Mouse (Mus musculus): ENCODE measurements around the gene Plekhh2.
"Not testable (repeated sequence)": the region's sequence is repeated elsewhere in the genome, so short reads cannot be mapped to it uniquely, and the experiment has no call there.

Gene Plekhh2

DNA sequence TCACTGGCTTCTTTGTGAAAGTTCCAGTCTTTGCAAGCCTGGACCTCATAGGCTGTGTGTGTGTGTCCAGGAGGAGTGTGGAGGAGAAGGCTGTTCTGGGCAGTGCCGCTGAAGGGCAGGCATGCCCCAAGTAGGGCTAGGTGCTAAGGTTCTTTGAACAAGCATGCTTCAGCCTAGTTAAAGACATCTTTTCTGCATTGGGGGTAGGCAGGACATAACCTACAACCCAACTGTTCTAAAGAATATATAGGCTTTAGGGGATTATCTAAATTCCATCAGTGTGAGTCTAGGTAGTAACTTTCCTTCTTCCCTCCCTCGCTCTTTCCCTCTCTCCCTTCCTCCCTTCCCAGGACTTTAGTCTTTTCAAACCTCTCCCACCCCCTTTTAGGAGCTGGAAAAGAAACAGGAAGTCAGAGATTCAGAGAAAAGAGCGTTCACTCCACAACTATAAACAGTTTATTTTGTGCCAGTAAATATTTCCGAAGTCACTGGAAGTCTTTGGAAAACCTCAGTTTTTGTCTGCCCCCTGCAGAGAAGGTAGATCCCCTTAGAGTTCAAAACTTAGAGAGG, 906 bp downstream of the Plekhh2 start:
- DNase-seq, result no peak

DNA sequence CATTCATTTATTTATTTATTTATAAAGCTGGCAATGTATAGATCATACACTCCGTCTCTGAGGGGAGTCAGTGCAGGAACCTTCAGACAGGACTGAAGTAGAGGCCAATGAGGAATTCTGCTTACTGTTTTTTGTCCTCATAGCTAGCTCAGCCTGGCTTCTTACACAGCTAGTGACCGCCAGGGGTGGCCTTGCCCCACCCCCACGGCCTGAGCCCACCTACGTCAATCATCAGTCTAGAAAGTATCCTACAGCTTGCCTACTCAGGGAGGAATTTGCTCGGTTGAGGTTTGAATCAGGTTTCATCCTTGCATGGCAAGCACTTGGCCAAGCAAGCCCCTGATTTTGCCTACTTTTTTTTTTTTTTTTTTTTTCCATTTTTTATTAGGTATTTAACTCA, 4.2 kb downstream of the Plekhh2 start:
- DNase-seq, result no peak

DNA sequence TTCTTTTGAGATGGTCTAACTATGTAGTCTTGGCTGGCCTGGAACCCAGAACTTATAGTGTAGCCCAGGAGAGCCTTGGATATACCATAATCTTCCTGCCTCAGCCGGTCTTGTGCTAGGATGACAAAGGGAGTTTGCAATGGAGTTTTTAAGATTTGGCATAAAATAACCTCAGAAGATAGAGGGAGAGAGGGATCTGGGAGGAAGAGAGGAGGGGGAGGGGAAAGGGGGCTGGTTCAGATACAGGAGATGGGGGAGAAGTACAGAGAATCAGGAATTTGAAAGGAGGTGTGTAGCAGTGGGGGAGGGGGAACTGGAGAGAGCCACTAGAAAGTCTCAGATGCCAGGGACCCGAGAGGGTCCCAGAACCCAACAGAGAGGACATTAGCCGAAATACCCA, 7.7 kb downstream of the Plekhh2 start:
- no peak for DNase-seq

DNA sequence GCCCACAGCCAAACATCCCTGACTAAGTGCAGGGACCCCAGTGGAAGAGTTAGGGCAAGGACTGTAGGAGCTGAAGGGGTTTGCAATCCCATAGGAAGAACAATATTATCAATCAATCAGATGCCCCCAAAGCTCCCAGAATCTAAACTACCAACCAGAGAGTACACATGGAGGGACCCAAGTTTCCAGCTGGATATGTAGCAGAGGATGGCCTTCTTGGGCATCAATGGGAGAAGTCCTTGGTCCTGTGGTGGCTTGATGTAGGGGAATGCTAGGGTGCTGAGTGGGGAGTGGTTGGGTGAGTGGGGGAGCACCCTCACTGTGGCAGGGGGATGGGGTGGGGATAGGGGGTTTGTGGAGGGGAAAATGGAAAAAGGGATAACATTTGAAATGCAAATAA, 8.4 kb downstream of the Plekhh2 start:
- no peak for DNase-seq

DNA sequence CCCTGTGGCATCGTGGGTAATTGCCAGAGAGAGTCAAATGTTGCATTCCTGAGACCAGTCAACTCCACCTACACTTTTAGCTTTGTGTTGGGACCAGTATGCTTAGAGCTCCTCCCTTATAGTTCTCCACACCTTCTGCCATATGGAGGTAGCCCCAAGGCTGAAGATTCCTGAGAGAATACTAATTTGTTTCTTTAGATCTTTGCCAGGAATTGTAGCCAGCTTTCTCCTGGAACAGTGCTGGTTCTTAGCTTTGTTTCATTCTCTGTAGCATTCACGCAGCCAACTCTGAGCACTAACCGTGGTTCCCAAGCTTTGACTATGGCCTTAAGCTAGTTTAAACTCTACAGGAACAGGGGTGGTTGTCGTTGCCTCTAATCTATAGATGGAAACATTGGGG, 17.7 kb downstream of the Plekhh2 start:
- DNase-seq, result no peak

DNA sequence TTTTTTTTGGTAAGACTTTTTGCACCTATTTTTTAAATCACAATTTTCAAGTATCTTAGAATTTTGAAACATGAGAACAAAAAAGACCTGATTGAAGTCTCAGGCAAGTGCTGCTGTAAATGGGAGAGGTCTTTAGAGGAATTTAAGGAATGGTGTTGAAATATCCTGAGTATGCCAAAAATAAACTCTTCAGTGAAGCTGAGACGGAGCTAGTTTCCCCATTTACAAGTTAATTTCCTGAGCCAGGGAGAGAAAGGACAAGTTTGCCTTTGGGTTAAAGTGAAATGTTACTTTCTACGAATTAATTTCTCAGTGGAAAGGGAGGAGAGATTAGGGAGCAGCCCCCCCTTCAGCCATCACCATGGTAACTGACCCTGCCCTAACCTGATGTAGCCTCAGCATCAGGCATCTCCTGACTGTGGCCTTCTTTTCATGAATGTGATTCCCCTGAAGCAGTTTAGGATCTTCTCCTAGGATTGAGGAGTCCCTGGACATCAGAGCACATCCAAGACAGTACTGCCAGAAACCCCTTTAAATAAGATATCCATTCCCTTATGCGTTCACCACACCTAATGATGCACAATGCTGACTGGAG, 18.6 kb downstream of the Plekhh2 start:
- no peak for DNase-seq

DNA sequence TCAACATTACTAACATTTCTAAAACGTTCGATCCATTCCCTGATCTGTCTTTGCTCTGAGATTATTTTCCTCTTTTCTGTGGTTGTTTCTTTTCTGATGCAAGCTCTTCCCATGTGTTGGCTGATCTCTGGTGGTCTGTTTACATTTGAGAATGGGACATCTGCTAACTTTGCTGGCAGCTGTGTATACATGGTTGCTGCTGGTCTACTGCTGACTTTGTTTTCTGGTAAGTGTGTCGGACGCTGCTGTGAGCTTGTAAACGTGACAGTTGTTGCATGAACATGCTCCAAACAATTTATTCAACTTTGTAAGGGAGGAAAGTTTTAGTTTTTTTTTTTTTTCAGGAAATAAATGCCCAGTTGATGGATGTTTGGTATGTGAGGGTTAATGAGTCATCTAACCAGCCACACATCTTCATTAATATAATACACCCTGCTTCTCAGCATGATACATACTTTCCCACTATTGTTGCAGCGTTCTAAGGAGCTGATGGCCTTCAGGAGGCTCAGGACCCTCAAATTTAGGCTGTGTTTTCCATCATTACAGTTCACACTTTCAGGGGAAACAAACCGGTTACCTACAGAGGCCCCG, 21.3 kb downstream of the Plekhh2 start:
- no peak for DNase-seq

DNA sequence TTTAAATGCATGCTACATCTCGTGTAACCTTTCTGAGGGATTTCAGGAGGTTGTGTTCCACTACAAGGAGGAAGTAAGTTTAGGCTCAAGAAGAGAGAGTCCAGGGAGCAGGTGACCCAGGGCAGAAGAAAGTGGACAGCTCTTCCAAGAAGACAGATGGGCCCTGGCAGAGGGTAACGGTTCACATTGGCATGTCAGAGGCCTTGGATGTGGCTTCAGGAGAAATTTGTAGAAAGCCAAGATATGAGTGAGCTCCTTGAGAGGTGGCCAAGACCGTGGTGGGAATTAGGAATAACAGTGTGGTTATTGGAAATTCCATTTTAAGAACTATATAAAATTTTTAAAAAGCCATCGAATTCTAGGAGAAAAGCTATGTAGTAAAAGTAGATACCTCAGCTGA, 22.1 kb downstream of the Plekhh2 start:
- DNase-seq, result no peak

DNA sequence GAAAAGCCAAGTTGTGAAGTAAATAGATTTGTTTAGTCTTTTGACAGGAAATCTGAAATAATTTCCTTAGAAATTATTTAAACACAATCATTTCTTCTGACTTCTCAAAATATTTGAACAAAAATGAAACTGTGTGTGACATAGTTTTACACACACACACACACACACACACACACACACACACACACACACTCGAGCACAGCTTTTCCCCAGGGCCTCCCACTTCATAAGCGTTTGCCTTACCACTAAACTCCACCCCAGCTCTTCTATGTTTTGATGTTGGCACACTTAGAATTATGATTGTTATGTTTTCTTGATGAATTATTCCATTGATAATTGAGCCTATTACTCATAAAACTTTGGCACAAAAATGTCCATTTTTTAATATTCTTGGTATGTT, 22.9 kb downstream of the Plekhh2 start:
- DNase-seq, result no peak

DNA sequence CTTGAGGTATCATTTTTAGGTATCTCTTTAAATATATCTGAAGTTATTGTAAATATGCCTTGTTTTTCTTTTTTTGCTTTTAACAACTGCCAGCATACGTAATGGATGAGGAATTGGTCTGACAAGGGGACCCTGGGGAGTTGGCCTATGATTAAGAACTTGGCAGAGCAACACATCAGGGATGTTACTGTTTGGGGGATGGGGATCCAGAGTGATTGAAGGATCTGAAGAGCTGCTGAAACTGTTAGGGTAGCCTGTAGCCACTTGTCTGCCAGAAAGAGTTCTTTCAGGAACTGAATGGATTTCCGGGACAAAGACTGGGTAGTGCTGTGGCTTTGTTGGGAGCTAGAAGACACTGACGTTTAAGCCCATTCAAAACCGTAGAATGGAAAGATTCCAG, 23.5 kb downstream of the Plekhh2 start:
- DNase-seq, result no peak

DNA sequence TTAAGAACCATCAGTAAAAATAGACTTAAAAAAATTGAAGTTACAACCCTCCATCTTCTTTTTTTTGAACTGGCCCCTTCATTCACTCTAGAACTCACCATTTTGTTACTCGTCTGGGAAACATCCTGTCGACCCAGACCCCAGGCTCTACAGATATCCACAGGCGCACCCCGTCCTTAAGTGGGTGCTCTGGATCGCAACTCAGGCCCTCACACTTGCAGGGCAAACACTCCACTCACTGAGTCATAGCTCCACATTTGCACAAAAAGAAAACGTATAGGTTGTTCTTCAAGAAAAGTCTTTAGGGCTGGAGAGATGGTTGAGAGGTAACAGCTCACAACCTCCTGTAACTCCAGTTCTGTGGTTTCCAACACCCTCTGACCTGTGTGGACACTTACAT, 25.6 kb downstream of the Plekhh2 start:
- no peak for DNase-seq

DNA sequence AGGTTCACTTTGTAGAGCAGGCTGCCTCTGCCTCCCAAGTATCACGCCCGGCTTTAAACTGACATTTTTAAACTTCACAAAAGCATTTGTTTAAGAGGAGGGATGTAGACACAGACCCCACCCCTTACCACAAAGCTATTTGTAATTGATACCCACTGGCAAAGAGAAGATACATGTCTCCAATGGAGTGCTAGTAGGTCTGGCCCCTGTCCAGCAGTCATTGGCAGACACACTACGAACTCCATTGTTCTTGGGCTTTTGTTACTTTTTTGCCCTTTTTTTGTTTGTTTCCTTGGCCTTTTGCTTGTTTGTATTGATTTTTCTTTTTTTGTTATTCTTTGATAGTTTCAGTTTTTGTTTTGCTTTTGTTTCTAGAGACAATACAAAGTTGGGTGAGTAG, 26.3 kb downstream of the Plekhh2 start:
- DNase-seq, result no peak

DNA sequence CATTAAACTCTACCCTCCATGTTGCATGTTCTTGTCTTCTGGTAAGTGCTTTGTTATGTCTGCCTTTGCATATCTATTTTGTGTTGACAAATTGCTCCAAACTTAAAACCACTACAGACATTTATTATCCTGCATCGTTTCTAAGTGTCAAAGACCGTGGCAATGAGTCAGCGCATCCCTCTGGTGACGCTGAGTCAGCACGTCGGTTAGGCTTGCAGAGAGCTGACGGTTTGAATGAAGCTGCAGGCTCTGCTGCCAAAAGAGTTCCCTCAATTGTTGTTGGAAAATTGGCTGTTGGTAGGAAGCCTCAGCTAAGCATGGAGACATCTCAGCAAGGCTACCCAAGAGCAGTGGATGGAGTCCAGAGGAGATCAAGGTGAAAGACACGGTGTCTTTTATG, 28.9 kb downstream of the Plekhh2 start:
- no peak for DNase-seq

DNA sequence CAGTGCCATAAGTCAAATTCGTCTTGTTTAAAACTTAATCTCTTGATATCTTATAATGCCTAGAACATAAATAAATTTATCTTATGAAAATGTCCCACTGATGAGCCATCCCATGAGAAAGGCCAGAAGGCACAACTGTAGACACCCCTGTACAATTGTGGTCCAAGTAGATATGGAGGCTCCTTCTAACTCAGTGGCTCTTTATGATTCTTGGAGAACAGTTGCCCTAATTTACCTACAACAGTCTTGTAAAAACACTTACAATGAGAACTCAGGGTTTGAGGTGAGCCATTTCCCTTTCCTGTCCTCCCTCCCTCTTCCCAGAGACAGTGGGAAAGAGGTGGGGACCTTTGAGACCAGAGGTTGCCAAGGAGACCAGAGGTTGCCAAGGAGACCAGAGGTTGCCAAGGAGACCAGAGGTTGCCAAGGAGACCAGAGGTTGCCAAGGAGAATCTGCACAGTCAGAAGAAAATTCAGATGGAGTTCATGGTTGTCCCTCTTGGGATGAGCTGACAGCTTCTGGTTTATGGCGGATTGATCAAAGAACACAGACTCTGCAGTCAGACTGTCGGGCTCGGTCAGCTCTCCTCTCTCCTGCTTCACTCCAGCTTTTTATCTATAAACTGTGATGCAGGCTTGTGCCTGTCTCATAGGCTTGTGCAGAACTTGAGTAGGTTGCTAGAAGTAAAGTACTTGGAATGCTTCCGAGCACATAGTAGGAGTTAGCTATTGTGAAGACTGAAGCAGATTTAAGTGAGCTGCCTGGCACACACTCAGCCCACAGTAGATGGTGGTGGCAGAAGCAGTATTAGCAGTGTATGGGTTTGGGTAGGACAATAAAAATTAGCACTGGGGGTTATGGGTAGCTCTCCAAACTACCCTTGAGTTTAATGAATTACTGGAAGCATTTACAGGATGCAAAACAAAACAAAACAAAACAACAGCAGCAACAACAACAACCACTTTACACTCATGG, 39.5 kb downstream of the Plekhh2 start:
- DNase-seq, result no peak

DNA sequence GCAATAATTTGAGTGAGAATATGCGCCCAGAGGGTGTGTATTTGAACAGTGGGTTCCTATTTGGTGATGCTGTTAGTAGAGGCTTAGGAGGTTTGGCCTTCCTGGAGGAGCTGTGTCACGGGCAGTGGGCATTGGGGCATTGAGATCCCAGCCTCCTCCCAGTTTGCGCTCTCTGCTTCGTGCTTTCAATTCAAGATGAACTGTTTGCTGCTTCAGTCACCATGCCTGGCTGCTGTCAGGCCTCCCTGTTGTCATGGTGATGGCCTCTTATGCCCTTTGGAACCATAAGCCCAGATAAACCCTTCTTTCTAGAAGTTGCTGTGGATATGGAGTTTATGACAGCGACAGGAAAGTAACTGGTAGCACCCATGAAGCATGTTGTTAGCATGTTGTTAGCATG, 40.5 kb downstream of the Plekhh2 start:
- DNase-seq, result no peak

DNA sequence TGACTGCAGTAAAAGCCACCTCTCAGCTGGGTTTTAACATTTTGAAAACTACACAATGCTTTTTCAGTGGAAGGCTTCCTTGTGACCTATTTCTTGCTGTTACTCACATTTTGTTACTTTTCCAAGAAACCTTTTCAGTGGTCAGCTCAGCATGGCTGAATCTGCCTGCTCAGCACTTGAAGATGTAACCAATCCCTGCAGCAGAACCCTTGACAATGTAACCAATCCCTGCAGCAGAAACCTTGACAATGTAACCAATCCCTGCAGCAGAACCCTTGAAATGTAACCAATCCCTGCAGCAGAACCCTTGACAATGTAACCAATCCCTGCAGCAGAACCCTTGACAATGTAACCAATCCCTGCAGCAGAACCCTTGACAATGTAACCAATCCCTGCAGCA, 52.6 kb downstream of the Plekhh2 start:
- not testable (repeated sequence) for DNase-seq

DNA sequence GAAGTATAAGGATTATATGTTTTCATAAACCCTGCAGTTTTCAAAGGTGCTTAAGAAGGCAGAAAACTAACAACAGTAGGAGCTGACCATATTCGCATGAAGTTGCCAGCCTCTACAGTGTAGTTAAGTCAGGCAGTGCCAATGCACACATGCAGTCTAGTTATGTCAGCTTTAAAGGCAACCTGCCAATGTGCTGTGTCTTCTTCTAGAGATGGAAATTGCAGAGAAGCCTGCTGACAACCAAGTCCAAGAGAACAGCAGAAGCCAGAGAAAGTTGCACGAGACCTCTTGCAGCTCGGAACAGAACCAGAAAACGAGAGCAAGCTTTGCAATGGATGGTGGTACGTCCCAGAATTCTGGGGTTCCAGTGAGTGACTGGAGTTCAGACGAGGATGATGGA, 54.1 kb downstream of the Plekhh2 start:
- no peak for DNase-seq

DNA sequence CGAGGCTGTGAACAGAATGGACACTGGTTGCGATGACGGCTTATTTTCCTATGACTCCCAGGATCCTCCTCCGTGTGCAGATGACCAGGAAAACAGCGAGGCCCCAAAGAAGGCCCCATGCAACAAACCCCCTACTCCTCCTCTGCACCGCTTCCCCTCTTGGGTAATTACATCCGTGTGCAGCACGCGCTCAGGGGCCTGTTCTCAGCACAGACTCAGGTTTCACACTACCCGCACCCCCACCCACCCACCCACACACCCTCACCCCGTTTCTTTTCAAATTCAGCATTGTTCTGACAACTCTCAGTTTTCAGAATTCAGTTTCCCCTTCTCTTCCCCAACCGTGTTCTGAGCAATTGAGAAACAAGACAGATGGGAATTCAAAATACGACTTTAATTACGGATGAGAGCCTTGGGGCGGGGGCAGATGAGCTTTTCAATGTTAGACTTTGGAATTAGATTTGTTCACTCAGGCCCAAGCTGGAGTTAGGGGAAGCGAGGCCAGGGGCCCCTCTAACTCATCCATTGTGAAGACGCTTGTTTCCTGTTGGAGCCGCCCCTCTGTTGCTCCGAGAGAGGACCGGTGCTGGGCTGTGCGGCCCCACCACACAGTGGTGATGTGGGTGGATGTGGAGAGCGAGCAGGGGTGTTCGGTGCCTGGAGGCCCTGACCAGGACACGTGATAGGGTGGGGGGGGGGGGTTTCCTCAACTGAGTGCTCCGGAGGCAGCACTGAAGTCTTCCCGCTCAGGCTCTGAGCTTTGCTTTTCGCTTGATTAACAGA, 55.3 kb downstream of the Plekhh2 start:
- no peak for DNase-seq

DNA sequence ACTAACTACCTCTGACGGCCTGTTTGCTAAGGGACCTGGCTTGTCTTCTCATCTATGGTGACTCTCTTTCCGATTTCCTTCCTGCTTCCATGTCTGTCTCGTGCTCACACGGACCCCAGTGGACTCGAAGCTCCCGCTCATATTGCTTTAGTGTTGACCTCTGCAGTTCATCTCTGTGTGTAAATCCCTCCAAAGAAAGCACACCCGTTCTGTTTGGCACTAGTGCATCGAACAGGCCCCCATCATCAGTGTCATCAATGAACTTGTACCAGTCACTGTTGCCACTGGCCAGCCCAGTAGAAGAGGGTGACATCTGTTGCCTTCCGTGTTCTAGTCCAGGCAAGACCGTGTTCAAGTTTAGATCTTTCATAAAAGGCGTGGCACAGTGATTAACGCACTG, 57.1 kb downstream of the Plekhh2 start:
- no peak for DNase-seq

DNA sequence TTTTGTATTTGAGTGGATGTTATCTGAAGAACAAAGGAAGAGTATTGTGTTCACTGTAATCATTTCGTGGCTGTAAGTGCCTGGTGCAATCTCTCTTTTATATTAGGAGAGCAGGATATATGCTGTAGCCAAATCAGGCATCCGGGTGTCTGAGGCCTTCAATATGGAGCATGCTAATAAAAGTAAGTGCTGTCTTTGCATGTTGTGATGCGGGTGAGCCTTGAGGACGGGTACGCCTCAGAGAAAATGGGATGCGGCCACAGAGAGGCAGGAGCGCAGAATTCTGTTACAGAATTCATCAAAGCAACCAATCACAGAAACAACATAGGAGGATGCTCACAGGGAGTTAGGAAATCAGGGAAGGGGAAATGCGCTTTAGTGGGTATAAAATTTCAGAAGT, 58.1 kb downstream of the Plekhh2 start:
- no peak for DNase-seq

DNA sequence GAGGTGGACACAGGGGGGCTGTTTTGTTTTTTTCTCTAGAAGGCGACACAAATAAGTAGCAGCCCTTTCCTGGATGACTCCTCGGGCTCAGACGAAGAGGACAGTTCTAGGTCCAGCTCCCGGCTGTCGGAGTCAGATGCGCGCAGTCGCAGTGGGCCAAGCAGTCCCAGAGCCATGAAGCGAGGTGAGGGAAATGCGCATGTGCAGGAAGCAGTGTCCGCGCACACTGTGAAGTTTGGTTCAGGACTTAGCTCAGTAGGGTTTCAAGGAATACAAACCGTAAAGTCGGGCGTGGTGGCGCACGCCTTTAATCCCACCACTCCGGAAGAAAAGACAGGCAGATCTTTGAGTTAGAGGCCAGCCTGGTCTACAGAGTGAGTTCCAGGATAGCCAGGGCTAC, 59.9 kb downstream of the Plekhh2 start:
- DNase-seq, result no peak

DNA sequence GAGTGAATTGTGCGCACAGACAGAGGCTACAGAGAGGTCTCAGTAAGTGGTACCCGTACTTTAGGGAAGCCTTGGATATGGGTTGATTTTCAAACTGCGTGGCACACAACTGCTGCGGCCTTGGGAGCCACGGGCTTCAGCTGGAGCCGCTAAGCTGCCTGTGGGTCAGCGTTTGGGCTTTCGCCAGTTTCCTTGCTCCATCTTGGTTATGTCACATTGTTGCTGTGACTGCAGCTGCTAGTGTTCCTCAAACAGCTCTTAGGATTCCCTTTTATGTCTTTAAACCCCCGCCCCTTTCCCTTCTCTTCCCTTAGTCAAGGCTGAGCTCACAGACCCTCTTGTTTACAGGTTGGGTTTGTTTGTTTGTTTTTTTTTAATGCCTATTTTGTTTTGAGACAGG, 61.6 kb downstream of the Plekhh2 start:
- no peak for DNase-seq

DNA sequence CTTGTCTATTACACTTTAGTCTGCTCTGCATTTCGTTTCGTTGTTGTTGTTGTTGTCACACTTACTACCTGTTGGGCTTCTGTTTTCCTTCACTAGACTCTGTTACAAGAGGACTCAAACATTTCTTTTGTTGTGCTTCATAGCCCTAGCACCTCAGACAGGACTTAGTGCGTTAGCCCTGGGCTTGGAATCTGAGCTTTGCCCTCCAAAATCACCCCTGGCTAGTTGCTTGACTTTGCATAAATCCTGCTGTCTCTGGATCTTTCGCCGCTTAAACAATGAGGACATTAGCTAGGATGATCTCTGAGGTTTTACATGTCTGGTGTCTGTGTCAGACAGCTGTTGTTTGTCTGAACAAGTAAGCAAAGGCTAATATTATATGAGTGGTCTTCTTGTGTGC, 62.2 kb downstream of the Plekhh2 start:
- no peak for DNase-seq
